Mouse (Mus musculus) gastrocnemius, postnatal 14 days (tissue): ENCODE measurements around the gene Rnf151. TPM values are rescaled to one million over a fixed set of nuclear protein-coding genes. Genes with fewer than 3 reads are reported as not detected.
"Not testable (repeated sequence)": the region's sequence is repeated elsewhere in the genome, so short reads cannot be mapped to it uniquely, and the experiment has no call there.

Experiments
- DNase-seq: peaks from one replicate; pipeline ENCODE4 v3.0.0; 2021; ENCODE audit warnings: mixed read lengths
- intact Hi-C: fragments of 180-260 bp; cut with DNase I; formaldehyde crosslinking; loops from one replicate; pipeline ENCODE4 v1.15.1; 2025; ENCODE audit warnings: low total_unique reads
- total RNA-seq, 2 experiments: library from RNA; stranded (reverse); gene quantifications; 2 replicates each; pipeline ENCODE4 v1.2.3; 2021

The Rnf151 gene
- total RNA-seq, 2 experiments from 2014 or later: not detected

DNA sequence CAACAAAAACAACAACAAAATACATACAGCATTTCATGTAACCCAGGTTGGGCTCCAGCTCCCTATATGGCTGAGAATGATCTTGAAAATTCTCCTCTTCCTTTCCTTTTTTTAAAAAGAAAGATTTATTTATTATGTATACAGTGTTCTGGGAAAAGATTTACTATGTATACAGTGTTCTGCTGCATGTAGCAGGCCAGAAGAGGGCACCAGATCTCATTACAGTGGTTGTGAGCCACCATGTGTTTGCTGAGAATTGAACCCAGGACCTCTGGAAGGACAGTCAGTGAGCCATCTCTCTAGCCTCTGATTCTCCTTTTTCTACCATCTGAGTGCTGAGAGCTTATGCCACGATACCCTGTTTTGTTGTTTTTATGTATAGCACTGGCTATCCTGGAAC is 16.6 kb upstream of the Rnf151 start:
- no peak for DNase-seq
- intact Hi-C loops: no loop called here

DNA sequence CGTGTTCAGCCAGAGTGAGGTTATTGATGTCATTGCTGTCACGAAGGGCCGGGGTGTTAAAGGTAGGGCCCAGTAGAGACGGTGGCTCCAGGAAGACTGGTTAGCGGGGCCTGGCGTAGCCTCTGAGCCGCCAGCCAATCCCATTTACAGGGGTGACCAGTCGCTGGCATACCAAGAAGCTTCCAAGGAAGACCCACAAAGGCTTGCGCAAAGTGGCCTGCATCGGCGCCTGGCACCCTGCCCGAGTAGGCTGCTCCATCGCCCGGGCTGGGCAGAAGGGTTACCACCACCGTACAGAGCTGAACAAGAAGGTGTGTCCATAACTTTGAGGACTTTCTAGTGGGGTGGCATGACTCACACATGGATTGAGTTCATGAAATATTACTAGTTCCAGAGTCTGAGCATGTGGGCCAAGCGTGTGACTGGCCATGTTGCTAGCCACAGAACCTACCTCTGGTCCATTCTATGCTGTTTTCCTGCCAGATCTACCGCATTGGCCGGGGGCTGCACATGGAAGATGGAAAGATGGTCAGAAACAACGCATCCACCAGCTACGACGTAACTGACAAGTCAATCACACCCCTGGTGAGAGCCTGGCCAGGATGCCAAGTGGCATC is 15.7 kb upstream of the Rnf151 start:
- intact Hi-C loops: no loop called here

DNA sequence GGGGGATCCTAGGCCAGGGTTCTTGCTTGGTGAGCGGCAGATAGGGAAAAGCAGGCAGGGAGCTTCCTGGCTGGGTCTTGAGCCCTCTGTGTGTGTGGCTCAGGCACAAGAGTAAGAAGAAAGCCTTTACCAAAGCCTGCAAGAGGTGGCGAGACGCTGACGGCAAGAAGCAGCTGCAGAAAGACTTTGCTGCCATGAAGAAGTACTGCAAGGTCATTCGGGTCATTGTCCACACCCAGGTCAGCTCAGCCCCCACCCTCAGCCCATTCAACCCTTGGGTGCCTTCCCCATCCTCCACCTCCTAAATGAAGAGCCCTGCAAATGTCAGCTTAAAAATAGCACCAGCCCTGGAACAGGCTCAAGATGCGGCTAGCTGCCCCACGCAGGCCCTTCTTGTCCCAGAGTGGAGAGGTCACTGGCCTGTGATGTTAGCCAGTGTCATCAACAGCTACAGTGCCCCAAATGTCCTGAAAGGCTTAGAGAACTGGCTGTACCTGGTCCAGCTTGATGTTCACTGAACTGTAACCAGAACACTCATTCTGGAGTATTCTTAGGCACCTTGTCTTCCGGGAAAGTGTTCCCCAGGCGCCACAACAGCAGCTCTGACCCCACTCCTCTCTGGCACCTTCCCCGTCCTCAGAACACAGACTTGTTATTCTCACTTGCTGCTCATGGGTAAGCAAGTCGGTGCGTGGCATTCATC is 14.5 kb upstream of the Rnf151 start:
- DNase-seq: peak; percentile 74
- intact Hi-C loops: no loop called here

More for the DNA sequence above, 15.7 kb upstream of the Rnf151 start:
- no peak for DNase-seq

DNA sequence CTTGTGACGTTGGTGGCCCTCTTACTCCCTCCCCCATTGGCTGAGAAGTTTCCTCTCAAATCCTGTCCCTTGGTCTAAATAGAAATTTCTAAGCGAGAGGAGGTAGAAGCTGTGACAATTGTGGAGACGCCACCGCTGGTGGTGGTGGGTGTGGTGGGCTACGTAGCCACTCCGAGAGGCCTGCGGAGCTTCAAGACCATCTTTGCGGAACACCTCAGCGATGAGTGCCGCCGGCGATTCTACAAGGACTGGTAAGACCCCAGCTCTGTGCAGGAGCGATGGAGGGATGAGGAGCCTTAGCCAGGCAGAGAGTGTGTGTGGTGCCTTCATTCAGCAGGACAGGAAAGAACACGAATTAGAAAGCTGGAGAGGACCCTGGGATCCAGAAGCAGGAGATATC is 12.9 kb upstream of the Rnf151 start:
- intact Hi-C loops: no loop called here
- DNase-seq: no peak

DNA sequence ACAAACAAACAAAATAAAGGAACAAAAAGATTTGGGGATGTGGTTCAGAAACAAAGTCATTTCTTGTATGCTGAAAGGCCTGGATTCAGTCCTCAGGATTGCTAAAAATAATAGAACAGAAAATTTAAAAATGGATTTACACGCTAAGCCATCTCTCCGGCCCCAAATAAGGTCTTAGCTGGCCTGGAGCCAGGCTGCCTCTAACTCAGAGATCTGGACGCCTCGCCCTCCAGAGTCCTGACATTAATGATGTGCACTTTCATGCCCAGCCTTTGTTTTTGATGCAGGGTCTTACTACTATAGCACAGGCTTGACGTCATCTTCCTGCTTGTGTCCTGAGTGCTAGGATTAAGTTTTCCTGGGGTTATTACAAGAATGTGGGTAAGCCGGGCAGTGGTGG is 11.2 kb upstream of the Rnf151 start:
- intact Hi-C loops: no loop called here
- DNase-seq: no peak

DNA sequence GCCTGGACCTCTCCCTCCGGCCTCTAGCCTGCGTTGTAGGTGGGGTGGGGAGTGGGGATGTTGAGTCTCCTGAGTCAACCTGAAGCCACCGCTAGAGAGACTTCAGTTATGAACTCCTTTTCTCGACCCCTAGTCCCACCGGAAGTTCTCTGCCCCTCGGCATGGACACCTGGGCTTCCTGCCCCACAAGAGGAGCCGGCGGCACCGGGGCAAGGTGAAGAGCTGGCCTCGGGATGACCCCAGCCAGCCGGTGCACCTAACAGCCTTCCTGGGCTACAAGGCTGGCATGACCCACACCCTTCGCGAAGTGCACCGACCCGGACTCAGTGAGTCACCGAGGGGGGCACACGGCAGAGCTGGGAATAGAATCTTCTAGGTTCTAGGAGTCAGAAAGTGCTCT is 10.3 kb upstream of the Rnf151 start:
- DNase-seq: no peak
- intact Hi-C loops: no loop called here

DNA sequence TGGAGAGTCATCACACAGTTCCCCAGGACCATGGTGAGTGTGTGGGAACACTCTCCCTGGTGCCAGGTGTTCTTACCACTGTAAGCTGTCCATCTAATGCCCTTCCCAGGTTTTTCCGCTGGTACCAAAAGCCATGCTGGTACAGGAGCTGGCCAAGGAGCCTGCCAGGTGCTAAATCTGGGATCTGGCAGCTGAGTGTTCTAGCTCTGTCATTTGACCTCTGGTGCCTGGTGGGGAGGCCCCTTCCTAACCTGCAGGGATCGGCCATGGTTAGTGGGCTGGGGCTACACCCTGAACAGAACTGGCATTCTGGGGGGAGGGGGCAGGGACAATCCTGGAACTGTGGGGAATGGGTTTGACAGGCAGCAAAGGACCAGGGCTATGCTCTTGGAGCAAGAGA is 9.8 kb upstream of the Rnf151 start, which contains the start of gene Rpl3l:
Rpl3l (plus strand) TSS at position 203 of the 400 bp plus-strand sequence.
- peak; percentile 66 for DNase-seq
- intact Hi-C loops: no loop called here

DNA sequence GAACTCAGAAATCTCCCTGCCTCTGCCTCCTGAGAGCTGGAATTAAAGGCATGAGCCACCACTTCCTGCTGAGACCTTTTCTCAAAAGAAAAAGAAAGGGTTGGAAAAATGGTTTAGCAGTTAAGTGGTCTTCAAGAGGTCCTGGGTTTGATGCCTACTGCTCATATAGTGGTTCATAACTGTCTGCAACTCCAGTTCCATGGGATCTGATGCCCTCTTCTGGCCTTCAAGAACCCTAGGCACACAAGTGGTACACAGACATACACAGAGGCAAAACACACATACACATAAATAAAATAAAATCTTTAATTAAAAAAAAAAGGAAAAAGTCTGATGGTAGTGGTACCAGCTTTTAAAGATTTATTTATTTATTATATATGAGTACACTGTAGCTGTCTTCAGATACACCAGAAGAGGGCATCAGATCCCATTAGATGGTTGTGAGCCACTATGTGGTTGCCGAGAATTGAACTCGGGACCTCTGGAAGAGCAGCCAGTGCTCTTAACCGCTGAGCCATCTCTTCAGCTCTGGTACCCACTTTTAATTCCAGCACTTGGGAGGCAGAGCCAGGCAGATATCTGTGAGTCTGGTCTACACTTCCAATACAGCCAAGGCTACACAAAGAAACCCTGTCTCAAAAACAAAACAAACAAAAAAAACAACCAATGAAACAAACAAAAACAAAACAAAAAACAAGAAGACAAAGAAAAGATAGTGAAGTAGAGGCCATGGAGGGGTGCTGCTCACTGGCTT is 8.0 kb upstream of the Rnf151 start:
- no peak for DNase-seq

DNA sequence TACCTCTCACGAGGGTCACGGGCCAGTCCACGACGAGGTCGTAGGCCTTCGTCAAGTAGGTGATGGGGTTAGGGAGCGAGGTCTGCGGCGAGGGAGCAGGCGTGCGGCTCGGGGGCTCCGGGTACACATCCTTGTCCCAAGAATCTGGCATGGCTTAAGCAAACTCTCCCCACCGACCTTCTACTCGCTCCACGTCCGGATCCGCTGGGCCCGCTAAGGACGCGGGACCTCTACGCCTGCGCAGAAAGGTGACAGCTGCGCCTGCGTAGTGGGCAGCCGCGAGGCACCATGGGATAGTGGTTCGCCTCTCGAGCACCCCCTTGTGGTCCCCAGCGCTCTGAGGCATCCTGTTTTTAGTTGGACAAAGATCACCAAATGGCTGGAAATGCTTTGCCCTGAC is 6.3 kb upstream of the Rnf151 start, which contains the start of gene Ndufb10:
Ndufb10 (minus strand) TSS at position 295 of the 400 bp plus-strand sequence.
- intact Hi-C loops: no loop called here

More for the DNA sequence above, 8.0 kb upstream of the Rnf151 start:
- intact Hi-C loops: no loop called here

DNA sequence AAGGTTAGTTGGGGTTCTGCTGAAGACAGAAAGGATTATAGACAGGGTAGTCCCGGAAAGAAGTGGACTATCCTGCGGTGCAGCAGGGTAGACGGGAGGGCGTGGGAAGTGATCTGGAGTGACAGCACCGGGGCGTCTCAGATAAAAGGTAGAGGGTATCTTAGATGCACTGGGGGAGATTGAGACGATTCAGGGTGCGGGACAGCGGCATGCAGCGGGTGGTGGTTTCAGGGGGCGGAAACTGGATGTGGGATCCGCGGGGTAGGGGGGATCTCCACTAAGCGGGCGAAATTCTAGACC is 6.0 kb upstream of the Rnf151 start:
- intact Hi-C loops: no loop called here
- no peak for DNase-seq

More for the DNA sequence above, 6.3 kb upstream of the Rnf151 start, which contains the start of gene Ndufb10:
- DNase-seq: peak; percentile 96

DNA sequence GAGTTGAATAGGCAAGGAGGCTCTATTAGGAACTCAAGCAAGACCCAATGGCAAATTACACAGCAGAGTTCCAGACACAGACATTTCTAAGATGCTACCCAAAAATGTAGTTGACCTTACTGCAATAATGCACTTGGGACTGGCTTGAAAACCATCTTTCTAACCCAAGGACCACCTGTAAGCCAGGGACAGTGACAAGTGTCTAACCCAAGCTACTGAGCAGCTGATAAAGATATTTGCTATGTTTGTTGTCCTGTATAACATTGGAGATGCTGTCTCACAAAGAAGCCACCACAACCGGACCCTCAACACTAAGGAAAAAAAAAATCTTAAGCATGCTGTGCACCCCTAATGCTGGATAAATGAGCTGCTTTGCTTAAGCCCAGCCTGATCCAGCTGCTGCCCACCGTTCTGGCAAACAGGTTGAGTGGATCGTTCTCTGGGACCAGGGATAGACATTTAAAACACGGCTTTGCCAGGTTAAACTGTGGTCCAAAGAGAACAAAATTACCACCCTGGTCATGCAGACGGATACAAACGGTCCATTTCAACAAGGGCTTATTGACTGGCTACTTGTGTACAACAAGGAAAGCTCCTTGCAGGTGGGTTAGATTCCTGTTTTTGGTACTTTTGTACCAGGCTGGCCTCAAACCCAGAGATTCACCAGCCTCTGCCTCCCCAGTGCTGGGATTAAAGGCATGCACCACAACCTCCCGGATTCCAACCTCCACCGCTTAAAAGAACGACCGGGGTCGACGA is 5.4 kb upstream of the Rnf151 start:
- intact Hi-C loops: no loop called here
- DNase-seq: no peak

DNA sequence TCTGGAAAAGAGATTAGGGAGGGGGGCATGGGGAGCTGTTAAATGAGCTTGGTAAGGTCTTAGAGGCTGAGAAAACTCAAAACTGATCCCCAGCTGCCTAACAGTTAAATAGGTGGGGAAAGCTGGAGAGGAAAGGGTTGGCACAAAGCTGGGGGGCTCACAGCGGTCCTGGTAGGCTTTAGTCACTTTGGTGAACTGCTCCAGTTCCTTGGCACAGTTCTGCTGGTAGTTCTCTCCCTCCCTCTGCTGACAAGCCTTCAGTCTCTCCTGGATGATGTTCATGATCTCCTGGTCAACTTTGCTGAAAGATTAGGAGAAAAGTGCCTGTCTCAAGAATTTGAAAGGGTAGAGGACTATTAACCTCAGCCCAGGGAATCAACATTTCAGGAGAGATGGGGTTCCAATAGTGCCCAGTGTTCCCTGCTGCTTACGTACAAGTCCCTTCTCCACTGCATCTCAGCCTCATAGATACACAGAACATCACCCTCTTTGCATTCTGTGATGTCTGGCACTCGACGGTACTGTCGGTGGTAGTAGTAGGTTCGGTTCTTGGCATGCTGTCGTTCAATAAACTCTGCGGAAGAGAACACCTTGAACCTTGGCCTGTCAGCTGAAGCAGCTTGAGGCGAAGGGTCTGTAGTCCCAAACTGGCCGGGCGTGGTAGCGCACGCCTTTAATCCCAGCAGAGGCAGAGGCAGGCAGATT is 4.5 kb upstream of the Rnf151 start:
- DNase-seq: no peak
- intact Hi-C loops: no loop called here

DNA sequence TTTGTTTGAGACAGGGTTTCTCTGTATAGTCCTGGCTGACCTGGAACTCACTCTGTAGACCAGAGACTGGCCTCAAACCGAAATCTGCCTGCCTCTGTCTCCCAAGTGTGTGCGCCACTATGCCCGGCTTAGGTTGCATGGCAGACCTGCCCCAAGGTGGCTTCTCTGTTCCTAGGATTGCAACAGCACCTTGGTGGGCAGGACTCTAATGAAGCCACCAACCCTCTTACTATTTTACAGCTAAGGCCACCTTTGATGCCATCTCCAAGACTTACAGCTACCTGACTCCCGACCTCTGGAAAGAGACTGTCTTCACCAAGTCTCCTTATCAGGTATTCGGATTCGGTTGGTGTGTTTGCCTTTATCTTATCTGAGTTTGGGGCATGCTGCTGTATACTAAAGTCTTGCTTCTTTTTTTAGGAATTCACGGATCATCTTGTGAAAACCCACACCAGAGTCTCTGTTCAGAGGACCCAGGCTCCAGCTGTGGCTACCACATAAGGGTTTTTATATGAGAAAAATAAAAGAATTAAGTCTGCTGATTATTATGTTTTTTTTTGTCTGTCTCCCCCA is 3.6 kb upstream of the Rnf151 start:
- intact Hi-C loops, DNase-seq: not testable (repeated sequence)

DNA sequence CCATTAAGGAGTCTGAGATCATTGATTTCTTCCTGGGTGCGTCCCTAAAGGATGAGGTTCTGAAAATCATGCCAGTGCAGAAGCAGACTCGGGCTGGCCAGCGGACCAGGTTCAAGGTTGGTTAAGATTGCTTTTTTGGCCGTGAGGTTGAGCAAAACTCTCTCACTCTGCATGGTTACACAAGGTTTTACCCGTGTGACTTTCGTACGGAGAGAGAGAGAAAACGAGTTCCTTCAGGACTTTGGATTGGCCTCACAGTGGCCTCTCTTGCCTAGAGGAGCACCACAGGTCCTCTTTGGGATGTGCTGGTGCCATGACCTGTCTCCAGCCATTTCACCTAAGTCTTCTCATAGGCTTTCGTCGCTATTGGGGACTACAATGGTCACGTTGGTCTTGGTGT is 2.8 kb upstream of the Rnf151 start:
- intact Hi-C loops: not testable (repeated sequence)
- DNase-seq: peak; percentile 3

DNA sequence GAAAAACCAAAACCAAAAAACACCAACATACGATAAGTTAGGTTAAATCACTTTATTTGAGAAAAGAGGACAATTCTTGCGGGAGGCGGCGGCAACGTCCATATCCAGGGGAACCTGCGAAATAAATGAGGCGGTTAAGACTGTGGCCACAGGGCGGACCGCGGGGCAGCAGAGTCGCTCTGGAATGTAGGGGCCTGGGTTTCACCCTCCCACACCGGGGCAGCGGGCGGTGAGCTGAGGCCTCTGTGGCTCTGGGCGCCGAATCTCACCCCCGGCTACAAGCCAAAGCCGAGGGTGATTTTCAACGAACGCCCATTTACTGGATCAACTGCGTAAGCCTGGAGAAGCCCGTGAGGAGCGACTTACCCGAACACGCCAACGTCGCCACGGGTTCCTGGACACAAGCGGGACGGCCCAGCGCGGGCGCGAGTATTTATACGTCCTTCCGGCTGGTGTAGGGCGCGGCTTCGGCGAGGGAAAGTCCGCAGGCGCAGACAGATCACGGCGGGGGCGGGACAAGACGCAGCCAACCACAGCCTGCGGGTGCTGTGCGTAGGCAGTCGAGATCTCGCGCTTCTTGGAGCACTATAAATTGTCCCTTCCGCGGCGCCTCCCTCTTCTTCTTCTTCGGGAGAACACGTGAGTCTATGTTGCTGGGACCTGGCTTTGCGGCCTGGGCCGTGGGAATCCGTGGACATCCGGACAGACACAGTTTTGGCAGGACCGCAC is 1.8 kb upstream of the Rnf151 start:
- intact Hi-C loops: no loop called here

DNA sequence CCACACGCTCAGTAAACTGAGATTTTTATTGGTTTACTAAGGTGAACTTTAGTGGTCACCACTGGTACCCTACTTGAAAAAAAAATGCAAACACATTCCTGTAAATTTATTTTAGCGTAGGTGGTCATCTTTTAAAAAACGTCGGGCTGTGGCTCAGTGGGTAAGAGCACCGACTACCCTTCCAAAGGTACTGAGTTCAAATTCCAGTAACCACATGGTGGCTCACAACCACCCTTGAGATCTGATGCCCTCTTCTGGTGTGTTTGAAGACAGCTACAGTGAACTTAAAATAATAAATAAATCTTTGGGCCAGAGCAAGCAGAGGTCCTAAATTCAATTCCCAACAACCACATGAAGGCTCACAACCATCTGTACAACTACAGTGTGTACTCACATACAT is 1.1 kb upstream of the Rnf151 start:
- intact Hi-C loops, DNase-seq: not testable (repeated sequence)

More for the DNA sequence above, 1.8 kb upstream of the Rnf151 start:
- peak; percentile 99 for DNase-seq

DNA sequence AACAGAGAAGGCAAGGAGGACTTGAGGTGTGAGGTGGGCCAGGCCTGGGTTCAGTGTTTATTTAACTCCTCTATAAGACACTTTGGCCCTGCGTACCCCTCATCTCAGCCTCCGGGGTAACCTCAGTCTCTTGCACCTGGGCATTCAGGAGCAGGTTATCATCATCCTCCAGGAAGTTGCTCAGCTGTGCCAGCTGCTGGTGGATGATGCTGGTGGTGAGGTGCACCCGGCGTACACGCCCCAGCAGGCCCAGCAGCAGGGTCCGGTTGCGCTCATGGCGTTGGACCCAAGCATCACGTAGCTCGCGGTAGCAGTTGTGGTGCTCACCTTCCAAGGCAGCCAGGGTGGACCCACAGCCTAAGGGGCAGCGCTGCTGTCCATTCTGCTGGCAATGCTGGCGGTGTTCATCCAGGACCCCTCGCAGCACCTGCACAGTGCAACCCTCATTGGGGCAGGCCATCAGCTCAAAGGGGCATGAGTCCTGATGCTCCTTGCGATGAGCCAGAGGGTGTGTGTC is 1.6 kb downstream of the Rnf151 start:
- DNase-seq: peak; percentile 3
- intact Hi-C loops: no loop called here

DNA sequence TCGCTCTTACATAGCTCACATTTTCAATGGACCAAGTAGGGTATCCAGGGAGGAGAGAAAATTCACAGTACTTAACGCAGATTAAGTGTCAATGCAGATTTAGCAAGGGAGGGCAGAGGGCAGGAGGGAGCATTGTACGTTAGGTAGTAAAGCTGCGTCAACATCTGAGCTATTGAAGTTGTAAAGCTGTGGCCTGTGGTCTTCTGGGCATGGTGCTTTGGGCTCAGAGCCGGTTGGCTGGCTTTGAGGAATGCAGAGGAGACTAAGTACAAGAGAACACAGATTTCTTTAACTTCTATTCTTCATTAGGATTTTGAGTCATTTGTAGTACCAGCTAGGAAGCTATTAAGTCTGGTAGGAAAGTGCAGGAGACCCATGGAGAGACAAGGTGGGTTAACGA is 2.3 kb downstream of the Rnf151 start:
- intact Hi-C loops: no loop called here
- DNase-seq: no peak
